Mouse (Mus musculus): ENCODE results near the gene Cfdp1. TPM values are rescaled to one million over a fixed set of nuclear protein-coding genes. Genes with fewer than 3 reads are reported as not detected.

Cfdp1 gene
- total and polyA plus RNA-seq, 2 experiments from 2014 or later = 24.9 to 170 TPM

DNA sequence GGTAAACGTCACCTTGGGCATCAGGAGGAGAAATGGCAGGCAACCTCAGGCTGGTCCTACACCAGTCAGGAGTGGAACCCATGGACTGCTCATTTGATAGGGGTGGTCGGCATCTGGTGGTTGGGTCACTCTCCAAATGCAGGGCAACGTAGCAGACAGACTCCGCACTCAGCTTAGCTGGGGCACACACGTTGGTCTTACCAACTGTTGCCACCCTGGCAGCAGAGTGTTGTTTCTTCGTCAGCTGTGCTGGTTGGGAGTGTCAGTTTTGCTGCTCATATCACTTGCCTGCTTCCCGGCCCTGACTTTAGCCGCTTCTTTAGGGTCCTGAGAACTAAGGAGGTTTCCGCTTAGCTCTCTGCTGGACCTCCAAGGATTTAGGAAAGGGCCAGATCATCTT is 96.5 kb downstream of the Cfdp1 start:
- 85% methylated on average over 9 of the region's 9 CpGs for WGBS
- H3K9ac ChIP-seq (replicated peaks; ENCODE audit: low read length) = no peak overlapping the region
- no peaks in the 10 kb centered on the region for H3K27me3 ChIP-seq (ENCODE audit: insufficient read depth, low read length)
- H3K9me3 ChIP-seq (ENCODE audit: low read length) = no peaks in the 10 kb centered on the region
- TF ChIP-seq CTCF (IDR thresholded peaks at IDR 0.05; ENCODE audit: low read depth) = no peak
- no peak overlapping the region for H3K4me3 ChIP-seq (ENCODE audit: low read length)
- no peaks in the 10 kb centered on the region for H3K36me3 ChIP-seq (ENCODE audit: insufficient read depth, low read length)
- no peak overlapping the region for H3K4me2 ChIP-seq (ENCODE audit: low read depth, low read length)
- ATAC-seq (no peak), DNase-seq (ENCODE audit: low spot score) (no peak)
- no peak overlapping the region for H3K27ac ChIP-seq
- H3K4me1 ChIP-seq (ENCODE audit: insufficient read depth, low read length) = no peaks in the 10 kb centered on the region

DNA sequence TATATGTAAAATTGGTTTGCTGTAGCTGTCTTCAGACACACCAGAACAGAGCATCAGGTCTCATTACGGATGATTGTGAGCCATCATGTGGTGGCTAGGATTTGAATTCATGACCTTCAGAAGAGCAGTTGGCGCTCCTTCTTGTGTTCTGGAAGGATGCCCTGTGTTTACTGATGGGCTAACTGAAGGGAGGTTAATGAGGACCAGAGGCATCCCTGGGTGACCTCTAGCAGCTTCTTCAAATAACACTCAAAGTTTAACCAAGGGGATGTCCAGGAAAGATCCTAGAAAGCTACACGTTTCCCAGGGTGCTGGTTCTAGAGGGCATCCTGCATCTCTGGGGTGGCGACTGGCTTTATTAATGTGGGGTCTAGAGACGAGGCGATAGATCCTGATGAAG is 99.4 kb downstream of the Cfdp1 start:
- H3K36me3 ChIP-seq (ENCODE audit: insufficient read depth, low read length) = no peaks in the 10 kb centered on the region
- ATAC-seq (no peak), DNase-seq (ENCODE audit: low spot score) (no peak)
- H3K9me3 ChIP-seq (ENCODE audit: low read length) = no peaks in the 10 kb centered on the region
- no peak overlapping the region for H3K4me2 ChIP-seq (ENCODE audit: low read depth, low read length)
- 84% methylated on average over 6 of the region's 6 CpGs for WGBS
- H3K27me3 ChIP-seq (ENCODE audit: insufficient read depth, low read length) = no peaks in the 10 kb centered on the region
- no peak overlapping the region for H3K4me3 ChIP-seq (ENCODE audit: low read length)
- no peak overlapping the region for H3K9ac ChIP-seq (replicated peaks; ENCODE audit: low read length)
- no peak for TF ChIP-seq CTCF (IDR thresholded peaks at IDR 0.05; ENCODE audit: low read depth)
- H3K4me1 ChIP-seq (ENCODE audit: insufficient read depth, low read length) = no peaks in the 10 kb centered on the region
- no peak overlapping the region for H3K27ac ChIP-seq

DNA sequence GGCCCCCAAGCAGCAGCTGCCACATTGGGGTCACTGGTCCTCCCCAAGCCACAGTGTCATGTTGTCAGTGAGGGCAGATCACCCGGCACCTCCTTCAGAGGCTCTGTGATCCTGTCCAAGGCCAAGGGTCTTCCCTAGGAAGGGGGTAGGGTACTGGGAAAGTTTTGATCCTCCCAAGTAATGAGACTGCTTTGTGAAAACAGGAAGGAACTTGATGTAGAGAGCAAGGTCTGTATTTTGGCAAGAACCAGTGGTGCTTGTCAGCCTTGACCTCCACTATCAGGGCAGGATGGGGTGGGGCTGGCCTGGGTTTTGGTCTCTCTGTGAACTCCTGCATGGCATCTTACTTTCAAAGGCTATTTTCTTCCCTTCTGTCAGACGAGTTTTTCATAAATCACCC is 100.0 kb downstream of the Cfdp1 start:
- WGBS = 56% methylated on average over 2 of the region's 2 CpGs
- no peak for ATAC-seq

DNA sequence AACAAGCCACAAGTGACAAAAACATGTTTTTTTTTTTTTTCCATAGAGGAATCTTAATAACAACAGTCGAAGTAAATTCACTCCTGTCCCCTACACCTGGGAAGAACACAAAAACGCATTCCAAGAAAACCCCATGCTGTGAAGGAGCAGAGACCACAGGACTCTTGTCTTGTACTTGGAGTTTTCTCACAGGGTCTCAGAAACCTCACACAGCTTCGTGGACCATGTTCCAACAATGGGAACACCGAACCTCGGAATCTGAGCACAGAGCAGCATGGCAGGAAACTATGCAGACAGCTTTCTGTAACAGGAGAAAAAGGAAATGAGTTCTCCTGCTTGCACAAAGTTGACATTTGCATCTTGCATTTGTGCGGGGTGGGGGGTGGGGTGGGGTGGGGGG is 105.3 kb downstream of the Cfdp1 start:
- no peak overlapping the region for H3K27ac ChIP-seq
- no peaks in the 10 kb centered on the region for H3K9me3 ChIP-seq (ENCODE audit: low read length)
- DNase-seq (ENCODE audit: low spot score) (no peak), ATAC-seq (no peak)
- no peak overlapping the region for H3K4me3 ChIP-seq (ENCODE audit: low read length)
- WGBS = 64% methylated on average over 6 of the region's 6 CpGs
- no peak overlapping the region for H3K9ac ChIP-seq (replicated peaks; ENCODE audit: low read length)
- H3K4me2 ChIP-seq (ENCODE audit: low read depth, low read length) = no peak overlapping the region
- H3K36me3 ChIP-seq (ENCODE audit: insufficient read depth, low read length) = no peaks in the 10 kb centered on the region
- no peak for TF ChIP-seq CTCF (IDR thresholded peaks at IDR 0.05; ENCODE audit: low read depth)
- no peaks in the 10 kb centered on the region for H3K27me3 ChIP-seq (ENCODE audit: insufficient read depth, low read length)
- peaks cover 19% of the 10 kb centered on the region for H3K4me1 ChIP-seq (ENCODE audit: insufficient read depth, low read length)

More for the DNA sequence above, 100.0 kb downstream of the Cfdp1 start:
- no peak for TF ChIP-seq CTCF (IDR thresholded peaks at IDR 0.05; ENCODE audit: low read depth)
- no peak for DNase-seq (ENCODE audit: low spot score)
- Histone ChIP-seq H3K4me3 (ENCODE audit: low read length) (no peak overlapping the region), H3K4me1 (ENCODE audit: insufficient read depth, low read length) (no peaks in the 10 kb centered on the region), H3K9ac (replicated peaks; ENCODE audit: low read length) (no peak overlapping the region), H3K27ac (no peak overlapping the region), H3K9me3 (ENCODE audit: low read length) (no peaks in the 10 kb centered on the region), H3K27me3 (ENCODE audit: insufficient read depth, low read length) (no peaks in the 10 kb centered on the region), H3K4me2 (ENCODE audit: low read depth, low read length) (no peak overlapping the region), H3K36me3 (ENCODE audit: insufficient read depth, low read length) (no peaks in the 10 kb centered on the region)

DNA sequence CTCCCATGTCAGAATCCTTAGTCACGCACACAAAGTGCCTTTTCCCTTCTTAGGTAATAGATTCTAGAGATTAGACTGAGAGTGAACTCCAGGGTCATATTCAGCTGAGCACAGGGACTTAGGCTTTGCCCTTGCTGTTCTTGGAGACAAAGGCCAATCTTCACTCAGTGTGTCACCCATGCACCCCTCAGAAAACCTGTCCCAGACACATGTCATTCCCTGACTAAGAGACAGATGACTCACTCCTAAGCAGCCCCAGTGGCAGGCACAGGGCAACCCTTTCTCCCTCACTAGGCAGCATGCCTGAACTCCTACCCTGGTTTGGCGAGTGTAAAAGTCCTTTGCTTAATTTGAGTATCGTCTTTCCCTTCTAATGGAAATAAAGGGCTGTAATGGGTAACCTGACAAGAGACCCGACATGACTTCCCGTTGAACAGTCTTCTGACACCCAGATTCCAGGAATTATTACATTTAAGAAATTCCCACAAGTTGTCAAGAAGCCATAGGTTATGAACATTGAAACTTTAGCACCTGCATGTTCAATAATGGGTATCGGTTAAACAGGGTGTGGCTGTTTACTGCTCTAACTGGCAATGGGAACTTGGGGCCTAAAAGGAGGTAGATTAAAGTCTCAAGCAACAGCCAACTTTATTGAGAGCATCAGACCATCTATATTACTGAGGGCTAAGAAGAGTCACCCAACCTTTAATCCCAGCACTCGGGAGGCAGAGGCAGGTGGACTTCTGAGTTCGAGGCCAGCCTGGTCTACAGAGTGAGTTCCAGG is 106.0 kb downstream of the Cfdp1 start:
- Histone ChIP-seq H3K4me2 (ENCODE audit: low read depth, low read length) (no peak overlapping the region), H3K36me3 (ENCODE audit: insufficient read depth, low read length) (no peaks in the 10 kb centered on the region), H3K4me1 (ENCODE audit: insufficient read depth, low read length) (peaks cover 19% of the 10 kb centered on the region), H3K4me3 (ENCODE audit: low read length) (no peak overlapping the region), H3K9ac (replicated peaks; ENCODE audit: low read length) (no peak overlapping the region), H3K27me3 (ENCODE audit: insufficient read depth, low read length) (no peaks in the 10 kb centered on the region), H3K9me3 (ENCODE audit: low read length) (no peaks in the 10 kb centered on the region), H3K27ac (no peak overlapping the region)
- TF ChIP-seq CTCF (IDR thresholded peaks at IDR 0.05; ENCODE audit: low read depth) = no peak
- ATAC-seq = no peak
- no peak for DNase-seq (ENCODE audit: low spot score)
- 86% methylated on average over 8 of the region's 8 CpGs for WGBS

DNA sequence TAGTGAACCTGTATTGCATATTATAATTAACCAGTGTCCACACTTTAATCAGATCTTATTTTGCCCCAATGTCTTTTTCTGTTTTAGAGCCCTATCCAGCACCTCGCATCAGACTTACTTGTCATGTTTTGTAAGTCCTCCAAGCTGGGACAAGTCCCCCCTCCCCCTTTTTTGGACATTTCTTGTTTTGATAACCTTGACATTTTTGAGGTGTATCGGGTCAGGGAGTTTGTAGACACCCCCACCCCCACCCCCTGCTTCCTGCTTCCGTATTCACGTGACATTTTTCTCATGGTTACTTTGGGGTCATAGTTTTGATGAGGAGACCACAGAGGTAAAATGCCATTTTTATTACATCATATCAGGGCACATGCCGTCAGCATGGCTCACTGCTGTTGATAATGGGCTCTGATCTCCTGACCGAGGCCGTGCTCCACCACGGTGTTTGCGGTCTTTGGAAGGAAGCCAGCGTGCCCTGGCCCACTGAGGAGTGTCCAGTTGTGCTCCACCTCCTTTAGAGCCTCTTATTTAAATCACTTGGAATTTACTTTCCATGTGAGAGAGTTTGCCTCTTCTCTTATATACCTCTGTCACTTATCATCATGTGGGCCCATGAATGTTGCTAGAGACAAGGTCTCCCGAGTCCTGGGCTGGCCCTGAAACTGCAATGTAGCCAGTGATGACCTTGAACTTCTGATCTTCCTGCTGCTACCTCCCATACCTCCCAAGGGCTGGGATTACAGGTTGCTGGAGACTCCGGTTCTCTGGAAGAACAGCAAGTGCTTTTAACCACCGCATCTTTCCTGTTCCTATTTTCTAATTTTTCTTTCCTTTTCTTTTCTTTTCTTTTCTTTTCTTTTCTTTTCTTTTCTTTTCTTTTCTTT is 107.3 kb downstream of the Cfdp1 start:
- Histone ChIP-seq H3K36me3 (ENCODE audit: insufficient read depth, low read length) (no peaks in the 10 kb centered on the region), H3K4me1 (ENCODE audit: insufficient read depth, low read length) (peaks cover 28% of the 10 kb centered on the region), H3K4me3 (ENCODE audit: low read length) (no peak overlapping the region), H3K4me2 (ENCODE audit: low read depth, low read length) (no peak overlapping the region; the same call in 1 of the 2 replicates), H3K27me3 (ENCODE audit: insufficient read depth, low read length) (no peaks in the 10 kb centered on the region), H3K27ac (no peak overlapping the region), H3K9ac (replicated peaks; ENCODE audit: low read length) (no peak overlapping the region), H3K9me3 (ENCODE audit: low read length) (no peaks in the 10 kb centered on the region)
- TF ChIP-seq CTCF (IDR thresholded peaks at IDR 0.05; ENCODE audit: low read depth) = no peak
- DNase-seq (ENCODE audit: low spot score) (no peak), ATAC-seq (no peak)
- WGBS = 76% methylated on average over 13 of the region's 13 CpGs
